Mouse (Mus musculus) forebrain, embryonic 14.5 days (tissue): Measurements from ENCODE around the gene Sh3bgr. TPM values are rescaled to one million over a fixed set of nuclear protein-coding genes. Genes with fewer than 3 reads are reported as not detected.

Source experiments
- ATAC-seq: fragments of 200-750 bp; cut with Nextera tagmentation; 2 replicates; pipeline ENCODE4 v1.8.0; 2017; ENCODE audit warnings: mild to moderate bottlenecking, moderate library complexity
- DNase-seq: peaks from one replicate; pipeline ENCODE4 v3.0.0-alpha.2; 2015; ENCODE audit warnings: low spot score
- H3K27ac ChIP-seq: fragments of 300-500 bp; sonication (generic); 2 replicates; pipeline ENCODE4 v1.5.1; 2014; ENCODE audit warnings: low read depth, mild to moderate bottlenecking, control low read depth, low read length, moderate library complexity
- H3K27me3 ChIP-seq: fragments of 300-500 bp; sonication (generic); replicated peaks from 2 replicates; pipeline ENCODE4 v1.6.1; 2014; ENCODE audit warnings: low read length, control low read depth, mixed read lengths; ENCODE audit not compliant: control insufficient read depth, insufficient read depth
- H3K36me3 ChIP-seq: fragments of 300-500 bp; sonication (generic); 2 replicates; pipeline ENCODE4 v1.6.1; 2014; ENCODE audit warnings: low read length, control low read depth; ENCODE audit not compliant: control insufficient read depth, insufficient read depth
- H3K4me1 ChIP-seq: fragments of 300-500 bp; sonication (generic); 2 replicates; pipeline ENCODE4 v1.6.1; 2014; ENCODE audit warnings: antibody characterized with exemption, low read length, control low read depth; ENCODE audit not compliant: control insufficient read depth, insufficient read depth
- H3K4me2 ChIP-seq: fragments of 300-500 bp; sonication (generic); 2 replicates; pipeline ENCODE4 v1.6.1; 2014; ENCODE audit warnings: mild to moderate bottlenecking, control low read depth, low read length
- H3K4me3 ChIP-seq: fragments of 300-500 bp; sonication (generic); 2 replicates; pipeline ENCODE4 v1.5.1; 2014; ENCODE audit warnings: low read depth, low read length, control low read depth
- H3K9ac ChIP-seq: fragments of 300-500 bp; sonication (generic); 2 replicates; pipeline ENCODE4 v1.6.1; 2014; ENCODE audit warnings: mild to moderate bottlenecking, low read length, control low read depth, moderate library complexity
- H3K9me3 ChIP-seq: fragments of 300-500 bp; sonication (generic); replicated peaks from 2 replicates; pipeline ENCODE4 v1.6.1; 2016; ENCODE audit warnings: low read length, control low read depth, mixed read lengths; ENCODE audit not compliant: control insufficient read depth
- WGBS: fragments of 180-500 bp; shearing (Covaris S2); extraction: QIAGEN DNeasy Blood & Tissue Kit; methylation state at CpG from one replicate; pipeline ENCODE4 v1.1.7; 2014; 5-methylcytosine and 5-hydroxymethylcytosine counted together
- polyA plus RNA-seq: library from polyadenylated mRNA; unstranded; fragments of >200 nt; fragmentation: Nextera tagmentation; extraction: Ambion mirVana; gene quantifications from 2 replicates; pipeline ENCODE4 v1.2.1, GENCODE M21; 2014

The Sh3bgr gene
- polyA plus RNA-seq, 1 experiment from 2014 or later, result 0.60 TPM

DNA sequence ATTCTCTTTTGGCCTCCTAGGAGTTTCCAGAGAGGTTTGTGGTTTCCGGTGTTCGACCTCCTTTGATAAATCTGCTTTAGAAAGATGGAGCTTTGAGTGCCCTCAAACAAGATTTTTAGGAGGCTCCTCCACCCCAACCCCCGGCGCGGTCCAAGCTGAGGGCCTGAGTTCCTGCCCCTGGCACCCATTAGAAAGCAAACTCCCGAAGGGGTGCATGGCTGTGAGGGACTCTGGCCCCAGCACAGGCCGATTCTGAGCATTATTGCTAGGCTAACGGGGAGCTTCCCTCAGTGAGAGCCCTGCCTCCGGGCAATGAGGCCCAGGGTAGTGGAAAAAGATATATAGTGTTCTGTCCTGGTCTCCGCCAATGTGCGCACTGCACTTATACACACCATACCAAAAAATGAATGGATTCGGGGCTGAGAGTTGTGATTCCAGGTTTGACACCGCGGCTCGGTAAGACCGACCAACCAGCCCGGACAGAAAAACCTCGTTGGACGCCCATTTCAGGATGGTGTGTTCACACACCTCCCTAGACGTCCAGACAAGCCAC is 40.4 kb upstream of the Sh3bgr start:
- H3K9me3 ChIP-seq, result no peaks in the 10 kb centered on the region
- no peak for DNase-seq
- peak overlapping the region; percentile 96 for H3K4me2 ChIP-seq
- 85% methylated on average over 20 of the region's 20 CpGs for WGBS
- peaks cover 7% of the 10 kb centered on the region; the same call in 1 of the 2 replicates for H3K4me1 ChIP-seq
- no peaks in the 10 kb centered on the region for H3K27me3 ChIP-seq
- peak overlapping the region; percentile 48; the same call in 1 of the 2 replicates for H3K4me3 ChIP-seq
- H3K9ac ChIP-seq, result peak overlapping the region; percentile 87
- peak; percentile 22; the same call in 1 of the 2 replicates for ATAC-seq
- no peak overlapping the region; the same call in 1 of the 2 replicates for H3K27ac ChIP-seq
- peaks cover 10% of the 10 kb centered on the region; the same call in 1 of the 2 replicates for H3K36me3 ChIP-seq

GRCm38 (mm10) chr16:96160927-96161326 is 39.3 kb upstream of the Sh3bgr start:
- no peaks in the 10 kb centered on the region for H3K27me3 ChIP-seq
- no peaks in the 10 kb centered on the region for H3K9me3 ChIP-seq
- H3K9ac ChIP-seq, result no peak overlapping the region
- ATAC-seq, result no peak
- no peak overlapping the region for H3K27ac ChIP-seq
- peaks cover 7% of the 10 kb centered on the region; the same call in 1 of the 2 replicates for H3K4me1 ChIP-seq
- H3K4me3 ChIP-seq, result no peak overlapping the region
- H3K4me2 ChIP-seq, result no peak overlapping the region
- DNase-seq, result no peak
- 82% methylated on average over 1 of the region's 1 CpGs for WGBS
- 0 out of 2 replicates have a peak, but pooled peaks cover 4% of the 10 kb centered on the region for H3K36me3 ChIP-seq

- Histone ChIP-seq H3K36me3 (no peaks in the 10 kb centered on the region), H3K9ac (no peak overlapping the region), H3K27me3 (no peaks in the 10 kb centered on the region), H3K4me2 (no peak overlapping the region), H3K4me1 (peaks cover 7% of the 10 kb centered on the region; the same call in 1 of the 2 replicates), H3K9me3 (no peaks in the 10 kb centered on the region), H3K4me3 (no peak overlapping the region), H3K27ac (no peak overlapping the region)
- DNase-seq, result no peak
- 90% methylated on average over 4 of the region's 4 CpGs for WGBS
- no peak for ATAC-seq
Observed at GRCm38 (mm10) chr16:96161336-96161735, 38.9 kb upstream of the Sh3bgr start.

GRCm38 (mm10) chr16:96165723-96166264 is 34.5 kb upstream of the Sh3bgr start:
- no peaks in the 10 kb centered on the region for H3K36me3 ChIP-seq
- H3K9ac ChIP-seq, result no peak overlapping the region
- H3K27me3 ChIP-seq, result no peaks in the 10 kb centered on the region
- peak; percentile 46; the same call in 1 of the 2 replicates for ATAC-seq
- peak; percentile 70 for DNase-seq
- H3K4me1 ChIP-seq, result no peaks in the 10 kb centered on the region
- H3K27ac ChIP-seq, result peak overlapping the region; percentile 44; the same call in 1 of the 2 replicates
- H3K4me2 ChIP-seq, result no peak overlapping the region
- WGBS, result 68% methylated on average over 4 of the region's 4 CpGs
- no peaks in the 10 kb centered on the region for H3K9me3 ChIP-seq
- H3K4me3 ChIP-seq, result no peak overlapping the region

GRCm38 (mm10) chr16:96168837-96169236 is 31.4 kb upstream of the Sh3bgr start:
- Histone ChIP-seq H3K9me3 (no peaks in the 10 kb centered on the region), H3K9ac (no peak overlapping the region), H3K27me3 (no peaks in the 10 kb centered on the region), H3K4me1 (no peaks in the 10 kb centered on the region), H3K27ac (no peak overlapping the region), H3K36me3 (no peaks in the 10 kb centered on the region), H3K4me2 (no peak overlapping the region), H3K4me3 (no peak overlapping the region)
- WGBS, result 86% methylated on average over 4 of the region's 4 CpGs
- ATAC-seq, result no peak
- DNase-seq, result no peak

- H3K4me3 ChIP-seq, result no peak overlapping the region
- no peaks in the 10 kb centered on the region for H3K9me3 ChIP-seq
- no peaks in the 10 kb centered on the region for H3K27me3 ChIP-seq
- no peak overlapping the region for H3K27ac ChIP-seq
- no peaks in the 10 kb centered on the region for H3K36me3 ChIP-seq
- H3K9ac ChIP-seq, result no peak overlapping the region
- H3K4me2 ChIP-seq, result no peak overlapping the region
- ATAC-seq, result no peak
- no peak for DNase-seq
- no peaks in the 10 kb centered on the region for H3K4me1 ChIP-seq
- 79% methylated on average over 8 of the region's 8 CpGs for WGBS
Observed at GRCm38 (mm10) chr16:96173648-96174047, 26.6 kb upstream of the Sh3bgr start.

DNA sequence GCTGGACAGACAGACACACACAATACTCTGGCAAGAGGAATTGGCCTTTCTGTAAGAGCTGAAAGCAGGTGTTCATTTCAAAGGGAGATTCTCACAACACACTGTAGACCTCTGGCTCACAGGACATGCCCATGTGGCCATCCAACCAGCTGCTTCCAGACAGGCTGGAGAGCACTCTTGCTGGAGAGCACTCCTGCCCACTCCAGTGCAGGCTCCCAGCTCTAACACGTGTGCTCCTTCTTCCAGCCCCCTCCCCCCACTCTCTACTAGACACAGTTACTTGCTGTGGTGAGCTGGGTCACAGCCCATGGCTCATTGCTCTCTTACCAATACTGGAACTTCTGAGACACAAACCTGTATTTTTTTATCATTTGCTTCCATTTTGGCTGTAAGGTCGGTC is 24.9 kb upstream of the Sh3bgr start:
- Histone ChIP-seq H3K4me1 (no peaks in the 10 kb centered on the region), H3K9me3 (no peaks in the 10 kb centered on the region), H3K4me2 (no peak overlapping the region), H3K27ac (no peak overlapping the region), H3K4me3 (no peak overlapping the region), H3K9ac (no peak overlapping the region), H3K27me3 (no peaks in the 10 kb centered on the region), H3K36me3 (no peaks in the 10 kb centered on the region)
- peak; percentile 60; the same call in 1 of the 2 replicates for ATAC-seq
- 47% methylated on average over 2 of the region's 2 CpGs for WGBS
- no peak for DNase-seq

DNA sequence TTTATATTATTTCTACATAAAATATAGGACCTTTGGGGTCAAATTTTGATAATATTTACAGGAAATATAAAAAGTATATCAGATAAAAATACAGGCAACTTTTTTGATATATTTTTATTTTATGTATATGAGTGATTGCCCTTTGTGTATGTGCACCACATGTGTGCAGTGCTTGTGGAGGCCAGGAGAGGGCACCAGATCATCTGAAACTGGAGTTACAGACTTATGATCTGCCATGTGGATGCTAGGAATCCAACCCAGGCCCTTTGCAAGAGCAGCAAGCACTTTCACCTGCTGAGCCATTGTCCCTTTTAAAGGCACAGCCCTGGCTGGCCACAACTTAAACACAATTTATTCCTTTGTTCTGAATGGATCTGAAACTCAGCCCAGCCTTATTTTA is 21.1 kb upstream of the Sh3bgr start:
- Histone ChIP-seq H3K9ac (no peak overlapping the region), H3K36me3 (no peaks in the 10 kb centered on the region), H3K27ac (no peak overlapping the region), H3K9me3 (no peaks in the 10 kb centered on the region), H3K4me3 (no peak overlapping the region), H3K27me3 (no peaks in the 10 kb centered on the region), H3K4me1 (no peaks in the 10 kb centered on the region), H3K4me2 (no peak overlapping the region)
- DNase-seq (no peak), ATAC-seq (no peak)

- H3K27me3 ChIP-seq, result no peaks in the 10 kb centered on the region
- H3K9me3 ChIP-seq, result no peaks in the 10 kb centered on the region
- no peak for DNase-seq
- H3K9ac ChIP-seq, result no peak overlapping the region
- no peak overlapping the region for H3K4me3 ChIP-seq
- H3K36me3 ChIP-seq, result no peaks in the 10 kb centered on the region
- H3K4me1 ChIP-seq, result peaks cover 3% of the 10 kb centered on the region; the same call in 1 of the 2 replicates
- WGBS, result 88% methylated on average over 5 of the region's 5 CpGs
- no peak for ATAC-seq
- H3K27ac ChIP-seq, result no peak overlapping the region
- no peak overlapping the region for H3K4me2 ChIP-seq
Observed at GRCm38 (mm10) chr16:96187619-96188018, 12.6 kb upstream of the Sh3bgr start.
